Mouse (Mus musculus) lung, postnatal 0 days (tissue): ENCODE data around the gene Cd81. TPM values are rescaled to one million over a fixed set of nuclear protein-coding genes. Genes with fewer than 3 reads are reported as not detected.
A peak's percentile ranks its signal among the peaks of the same experiment; 100 is the strongest.

Experiments
- ATAC-seq: fragments of 200-750 bp; cut with Nextera tagmentation; 2 replicates; pipeline ENCODE4 v1.8.0; 2017; ENCODE audit warnings: moderate library complexity
- DNase-seq: peaks from one replicate; pipeline ENCODE4 v3.0.0-alpha.2; 2016; ENCODE audit warnings: low spot score
- H3K27ac ChIP-seq: fragments of 300-500 bp; sonication (generic); 2 replicates; pipeline ENCODE4 v1.5.1; 2014; ENCODE audit warnings: antibody characterized with exemption, mild to moderate bottlenecking, low read length, mixed read lengths
- H3K27me3 ChIP-seq: fragments of 300-500 bp; sonication (generic); replicated peaks from 2 replicates; pipeline ENCODE4 v1.6.1; 2014; ENCODE audit warnings: low read length, mixed read lengths; ENCODE audit not compliant: insufficient read depth
- H3K36me3 ChIP-seq: fragments of 300-500 bp; sonication (generic); 2 replicates; pipeline ENCODE4 v1.6.1; 2014; ENCODE audit warnings: low read length, mixed read lengths; ENCODE audit not compliant: insufficient read depth
- H3K4me1 ChIP-seq: fragments of 300-500 bp; sonication (generic); 2 replicates; pipeline ENCODE4 v1.6.1; 2014; ENCODE audit warnings: antibody characterized with exemption, low read depth, low read length, mixed read lengths; ENCODE audit not compliant: insufficient read depth
- H3K4me2 ChIP-seq: fragments of 300-500 bp; sonication (generic); replicated peaks from 2 replicates; pipeline ENCODE4 v1.6.1; 2014; ENCODE audit warnings: low read depth, mild to moderate bottlenecking, low read length, moderate library complexity, mixed read lengths
- H3K4me3 ChIP-seq: fragments of 300-500 bp; sonication (generic); 2 replicates; pipeline ENCODE4 v1.5.1; 2014; ENCODE audit warnings: low read depth, low read length
- H3K9ac ChIP-seq: fragments of 300-500 bp; sonication (generic); replicated peaks from 2 replicates; pipeline ENCODE4 v1.6.1; 2014; ENCODE audit warnings: low read depth, mild to moderate bottlenecking
- H3K9me3 ChIP-seq: fragments of 300-500 bp; sonication (generic); 2 replicates; pipeline ENCODE4 v1.6.1; 2016; ENCODE audit warnings: low read length, mixed read lengths
- CTCF ChIP-seq: IDR thresholded peaks from 2 replicates; pipeline ENCODE4 v1.5.1; 2016; ENCODE audit warnings: antibody characterized with exemption, mild to moderate bottlenecking
- EP300 ChIP-seq: IDR thresholded peaks from 2 replicates; pipeline ENCODE4 v1.6.1; 2016; ENCODE audit warnings: antibody characterized with exemption, mild to moderate bottlenecking, control low read depth
- WGBS: fragments of 180-500 bp; shearing (Covaris S2); extraction: QIAGEN DNeasy Blood & Tissue Kit; methylation state at CpG from one replicate; pipeline ENCODE4 v1.1.7; 2014; 5-methylcytosine and 5-hydroxymethylcytosine counted together
- polyA plus RNA-seq: library from polyadenylated mRNA; unstranded; fragments of >200 nt; fragmentation: Nextera tagmentation; extraction: Ambion mirVana; gene quantifications from 2 replicates; pipeline ENCODE4 v1.2.1, GENCODE M21; 2015

The Cd81 gene
- polyA plus RNA-seq, 1 experiment from 2014 or later: 747 TPM

DNA sequence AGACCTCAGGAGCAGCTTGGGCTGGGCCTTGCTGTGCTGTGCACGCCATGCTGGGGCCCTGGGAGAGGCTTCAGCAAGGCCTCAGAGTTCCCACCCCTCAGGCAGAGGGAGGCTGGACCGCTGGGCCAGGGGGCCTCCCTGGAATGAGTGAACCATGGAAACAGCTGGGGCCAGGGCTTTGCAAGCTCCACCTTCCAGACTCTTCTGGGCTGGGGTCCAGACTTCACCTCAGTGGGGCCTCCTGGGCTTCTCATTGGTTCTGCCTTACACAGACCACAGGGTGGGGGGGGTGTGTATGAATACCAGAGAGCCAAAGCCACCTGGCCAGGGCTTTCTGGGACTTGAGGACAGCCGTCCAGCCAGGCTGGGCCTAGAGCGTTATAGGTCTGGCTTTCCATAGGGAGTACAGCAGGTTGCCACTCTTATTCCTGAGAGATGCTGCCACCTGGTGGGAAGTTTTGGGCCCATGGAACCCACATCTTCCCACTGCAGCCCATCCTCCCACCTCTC is 34.6 kb downstream of the Cd81 start:
- Histone ChIP-seq H3K4me2 (no peak overlapping the region), H3K4me3 (no peak overlapping the region), H3K4me1 (no peaks in the 10 kb centered on the region), H3K36me3 (no peaks in the 10 kb centered on the region), H3K9ac (no peak overlapping the region), H3K27ac (no peak overlapping the region), H3K9me3 (no peaks in the 10 kb centered on the region), H3K27me3 (no peaks in the 10 kb centered on the region)
- 36% methylated on average over 4 of the region's 4 CpGs for WGBS
- DNase-seq (peak; percentile 59), ATAC-seq (peak; percentile 54)
- TF ChIP-seq EP300: no peak
- peak; percentile 73 for TF ChIP-seq CTCF

DNA sequence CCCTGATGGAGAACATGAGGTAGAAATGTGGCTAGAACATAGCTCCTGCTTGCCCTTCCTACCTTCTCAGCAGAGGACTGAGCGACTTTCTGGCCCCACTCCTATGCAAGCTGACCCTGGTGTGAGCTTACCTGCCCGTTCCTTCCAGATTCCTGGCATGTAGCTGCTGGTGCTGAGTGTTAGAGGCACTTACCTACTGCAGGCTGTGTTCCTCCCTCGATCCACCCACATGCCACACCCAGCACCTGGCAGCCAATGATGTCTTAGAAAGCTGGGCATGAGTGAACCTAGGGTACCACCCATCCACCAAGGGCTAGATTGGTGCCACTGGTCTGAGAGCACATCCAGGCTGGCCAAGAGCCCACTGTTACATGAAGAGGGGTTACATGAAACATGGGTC is 41.3 kb downstream of the Cd81 start:
- no peak for ATAC-seq
- no peaks in the 10 kb centered on the region for H3K36me3 ChIP-seq
- no peaks in the 10 kb centered on the region for H3K9me3 ChIP-seq
- DNase-seq: no peak
- no peak overlapping the region for H3K27ac ChIP-seq
- H3K4me1 ChIP-seq: no peaks in the 10 kb centered on the region
- no peaks in the 10 kb centered on the region for H3K27me3 ChIP-seq
- 55% methylated on average over 3 of the region's 3 CpGs for WGBS
- TF ChIP-seq EP300 (no peak), CTCF (no peak)
- H3K4me2 ChIP-seq: no peak overlapping the region
- no peak overlapping the region for H3K9ac ChIP-seq
- H3K4me3 ChIP-seq: no peak overlapping the region

DNA sequence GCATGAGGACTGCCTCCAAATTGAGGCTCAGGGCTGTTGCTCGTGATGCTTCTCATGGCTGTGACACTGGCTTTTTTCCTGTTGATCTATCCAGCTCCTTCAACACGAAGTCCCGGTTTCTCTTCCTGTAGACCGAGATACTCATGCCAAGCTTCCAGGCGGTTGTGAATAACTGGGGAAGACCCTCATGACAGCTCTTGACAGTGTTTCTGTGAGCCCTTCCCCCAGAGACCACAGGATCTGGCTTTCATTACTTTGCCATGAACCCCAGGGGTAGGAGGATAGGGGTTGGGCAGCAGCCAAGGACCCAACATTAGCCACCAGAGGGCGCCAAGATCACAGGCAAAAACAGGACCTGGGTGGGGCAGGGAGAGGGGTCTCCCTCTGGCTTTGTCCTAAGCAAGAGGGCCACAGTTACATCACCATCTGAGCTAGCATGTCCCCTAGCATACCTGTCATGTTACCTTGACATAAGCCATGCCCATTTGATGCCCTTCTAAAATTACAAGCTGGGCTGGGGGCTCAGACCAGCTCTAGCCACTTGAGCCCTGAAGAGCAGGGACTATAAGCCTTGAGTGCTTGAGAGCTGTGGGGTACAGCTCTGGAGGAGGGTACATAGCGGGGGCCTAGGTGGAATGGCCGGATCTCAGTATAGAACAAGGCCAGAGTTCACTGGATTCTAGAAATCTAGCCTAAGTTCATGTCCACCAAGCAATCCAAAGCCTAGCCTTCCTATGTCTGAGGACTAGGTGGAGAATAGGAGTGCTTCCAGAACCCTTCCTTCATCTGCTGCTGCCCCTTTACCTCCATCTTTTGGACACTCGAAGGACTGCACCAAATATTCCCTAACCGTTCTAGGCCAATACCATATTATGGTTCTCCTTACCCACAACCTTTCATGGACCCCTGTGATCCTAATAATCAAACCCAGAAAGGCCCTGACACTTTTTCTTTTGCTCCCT is 42.3 kb downstream of the Cd81 start, which contains the start of gene Trpm5:
TSS of gene Trpm5 (minus strand) at position 51 of the 962 bp plus-strand sequence.
- Histone ChIP-seq H3K27me3 (no peaks in the 10 kb centered on the region), H3K9me3 (no peaks in the 10 kb centered on the region), H3K4me3 (no peak within 1 kb of the TSS), H3K4me2 (no peak within 1 kb of the TSS), H3K9ac (no peak within 1 kb of the TSS), H3K4me1 (no peaks in the 10 kb centered on the region), H3K36me3 (no peaks in the 10 kb centered on the region), H3K27ac (no peak within 1 kb of the TSS)
- TF ChIP-seq CTCF: peak; percentile 91
- TF ChIP-seq EP300: no peak
- DNase-seq (peak; percentile 53), ATAC-seq (peak; percentile 73)
- 33% methylated on average over 10 of the region's 10 CpGs for WGBS

DNA sequence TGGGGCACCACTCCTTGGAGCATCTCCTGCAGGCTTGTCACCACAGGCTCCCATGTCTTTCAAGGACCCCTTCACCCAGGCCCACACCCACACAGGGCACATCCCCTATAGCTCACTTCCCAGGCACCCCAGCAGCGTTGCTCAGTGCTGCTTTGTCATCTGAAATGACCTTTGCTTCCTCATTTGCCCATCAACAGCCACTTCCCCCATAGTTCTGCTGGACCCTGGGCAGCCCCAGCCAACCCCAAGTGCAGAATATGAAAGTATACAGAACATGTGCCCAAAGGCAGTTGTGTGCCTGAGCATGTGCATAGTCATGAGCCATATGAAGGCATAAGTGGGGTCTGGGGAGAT is 43.0 kb downstream of the Cd81 start:
- whole genome bisulfite sequencing: 52% methylated on average over 1 of the region's 1 CpGs
- no peak overlapping the region for H3K4me2 ChIP-seq

DNA sequence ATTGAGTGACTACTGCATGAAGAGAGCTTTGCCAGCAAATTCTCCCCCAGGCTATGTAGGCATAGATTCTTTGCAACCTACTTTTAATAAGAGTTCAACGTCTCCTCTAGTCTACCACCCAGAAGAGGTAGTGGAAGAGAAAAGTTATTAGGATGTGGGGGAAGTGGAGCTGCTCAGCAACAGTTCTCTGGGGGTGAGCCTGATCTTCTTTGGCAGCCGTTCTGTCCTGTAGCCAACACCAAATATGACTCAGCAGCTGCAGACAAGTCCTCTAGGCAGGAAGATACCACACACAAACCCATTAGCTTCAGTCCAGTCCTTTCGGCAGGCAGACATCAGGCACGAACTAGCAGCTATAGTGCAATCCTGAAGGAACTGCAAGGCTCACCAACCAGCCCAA is 48.2 kb downstream of the Cd81 start:
- Histone ChIP-seq H3K4me3 (no peak overlapping the region), H3K36me3 (no peaks in the 10 kb centered on the region), H3K27me3 (no peaks in the 10 kb centered on the region), H3K9me3 (no peaks in the 10 kb centered on the region), H3K27ac (no peak overlapping the region), H3K4me2 (no peak overlapping the region), H3K9ac (no peak overlapping the region), H3K4me1 (no peaks in the 10 kb centered on the region)
- ATAC-seq: no peak
- 48% methylated on average over 4 of the region's 4 CpGs for WGBS
- no peak for DNase-seq
- TF ChIP-seq CTCF (no peak), EP300 (no peak)

More for the DNA sequence above, 43.0 kb downstream of the Cd81 start:
- no peaks in the 10 kb centered on the region for H3K9me3 ChIP-seq
- H3K36me3 ChIP-seq: no peaks in the 10 kb centered on the region
- no peak for ATAC-seq
- H3K4me1 ChIP-seq: no peaks in the 10 kb centered on the region
- no peak for DNase-seq
- no peak overlapping the region for H3K9ac ChIP-seq
- no peak for TF ChIP-seq EP300
- TF ChIP-seq CTCF: no peak
- H3K27me3 ChIP-seq: no peaks in the 10 kb centered on the region
- no peak overlapping the region for H3K27ac ChIP-seq
- H3K4me3 ChIP-seq: no peak overlapping the region

DNA sequence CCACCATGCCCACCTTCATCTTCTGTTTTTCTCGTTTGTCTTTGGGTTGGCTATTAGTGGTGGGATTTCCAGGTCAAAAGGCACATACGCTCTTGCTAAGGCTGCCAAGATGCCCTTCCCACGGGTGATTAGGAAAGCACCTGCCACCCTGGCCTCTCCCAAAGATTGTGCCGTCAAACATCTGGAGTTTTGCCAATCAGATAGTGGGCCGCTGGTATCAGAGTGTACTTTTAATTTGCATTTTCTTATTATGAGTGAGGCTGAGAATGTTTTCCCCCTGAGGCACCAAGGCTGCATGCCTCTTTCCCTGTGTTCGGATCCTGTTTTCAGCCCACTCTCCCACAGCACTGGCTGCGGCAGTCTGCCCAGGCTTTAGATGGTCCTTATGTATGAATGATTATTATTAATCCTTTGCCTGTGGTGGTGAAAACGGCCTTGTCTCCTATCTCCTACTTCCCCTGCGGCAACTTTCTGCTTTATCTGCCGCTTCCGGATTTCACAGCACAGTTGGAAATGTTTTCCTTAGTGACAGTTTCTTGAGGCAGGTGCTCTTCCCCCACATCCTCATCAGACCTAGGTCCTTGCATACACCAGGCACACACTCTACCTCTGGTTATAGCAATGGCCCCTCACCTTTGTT is 52.8 kb downstream of the Cd81 start:
- ATAC-seq: peak; percentile 32; the same call in 1 of the 2 replicates
- H3K9ac ChIP-seq: no peak overlapping the region
- H3K27me3 ChIP-seq: peaks cover 10% of the 10 kb centered on the region
- peak; percentile 67 for DNase-seq
- TF ChIP-seq CTCF: no peak
- no peaks in the 10 kb centered on the region for H3K36me3 ChIP-seq
- H3K9me3 ChIP-seq: no peaks in the 10 kb centered on the region
- no peak overlapping the region for H3K27ac ChIP-seq
- H3K4me3 ChIP-seq: no peak overlapping the region
- WGBS: 40% methylated on average over 11 of the region's 11 CpGs
- H3K4me1 ChIP-seq: peaks cover 23% of the 10 kb centered on the region; the same call in 1 of the 2 replicates
- H3K4me2 ChIP-seq: no peak overlapping the region
